Mouse (Mus musculus): Measurements from ENCODE around the gene Macf1. TPM values are rescaled to one million over a fixed set of nuclear protein-coding genes. Genes with fewer than 3 reads are reported as not detected.
"Not testable (repeated sequence)": the region's sequence is repeated elsewhere in the genome, so short reads cannot be mapped to it uniquely, and the experiment has no call there.

Macf1 gene
- polyA plus RNA-seq, 1 experiment from 2014 or later: 71.0 TPM

DNA sequence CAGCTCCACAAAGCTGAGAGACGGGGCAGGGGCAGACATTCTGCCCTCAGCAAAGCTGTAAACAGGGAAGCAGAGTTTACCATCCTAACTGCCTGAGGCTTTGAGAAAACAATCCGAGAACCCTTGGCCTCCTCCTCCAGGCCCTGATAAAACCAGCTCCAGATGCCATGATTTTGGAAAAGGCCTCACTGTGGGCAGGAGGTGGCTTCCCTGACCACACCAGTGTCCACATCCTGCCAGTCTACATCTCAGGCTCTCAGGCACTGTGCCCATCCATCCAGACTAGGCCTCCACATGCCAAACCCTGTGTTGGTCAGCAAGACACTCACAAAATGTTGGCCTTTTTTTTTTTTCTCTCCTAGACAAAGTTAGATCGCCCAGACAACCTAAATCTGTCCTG is 350.0 kb downstream of the Macf1 start:
- no peaks in the 10 kb centered on the region for H3K4me1 ChIP-seq (ENCODE audit: control insufficient read depth, insufficient read depth, low read length)
- WGBS: 52% methylated on average over 3 of the region's 3 CpGs
- H3K9ac ChIP-seq (ENCODE audit: low read length): no peak overlapping the region
- H3K27ac ChIP-seq (replicated peaks; ENCODE audit: low read depth, low read length): no peak overlapping the region
- no peak overlapping the region for H3K4me2 ChIP-seq (ENCODE audit: low read depth, severe bottlenecking)
- no peak for DNase-seq (ENCODE audit: low spot score)
- no peaks in the 10 kb centered on the region for H3K36me3 ChIP-seq (ENCODE audit: control insufficient read depth, insufficient read depth, low read length)
- H3K9me3 ChIP-seq (ENCODE audit: control insufficient read depth, low read length): no peaks in the 10 kb centered on the region
- ATAC-seq (ENCODE audit: insufficient number of reproducible peaks, low FRiP score, low TSS enrichment, low read depth): no peak
- no peak overlapping the region for H3K4me3 ChIP-seq (ENCODE audit: low read depth, low read length)
- no peaks in the 10 kb centered on the region for H3K27me3 ChIP-seq (ENCODE audit: control insufficient read depth, insufficient read depth, low read length)

DNA sequence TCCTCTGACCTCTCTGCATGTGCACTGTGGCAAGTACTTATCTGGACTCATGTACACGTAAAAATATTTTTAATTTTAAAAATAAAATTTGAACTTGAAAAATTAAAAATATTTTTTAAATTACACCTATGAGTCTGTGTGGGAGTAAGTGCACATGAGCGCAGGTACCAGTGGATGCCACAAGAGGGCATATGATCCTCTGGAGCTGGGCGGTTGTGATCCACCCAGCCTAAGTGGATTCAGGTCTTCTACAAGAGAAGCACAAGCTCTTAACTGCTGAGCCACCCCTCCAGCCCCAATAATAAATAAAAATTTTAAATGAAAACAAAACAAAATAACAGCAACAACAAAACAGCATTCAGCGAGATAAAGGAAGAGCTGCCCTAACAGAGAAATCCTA is 351.0 kb downstream of the Macf1 start:
- Histone ChIP-seq H3K27ac (replicated peaks; ENCODE audit: low read depth, low read length) (no peak overlapping the region), H3K27me3 (ENCODE audit: control insufficient read depth, insufficient read depth, low read length) (no peaks in the 10 kb centered on the region), H3K9ac (ENCODE audit: low read length) (no peak overlapping the region), H3K4me2 (ENCODE audit: low read depth, severe bottlenecking) (no peak overlapping the region), H3K4me1 (ENCODE audit: control insufficient read depth, insufficient read depth, low read length) (no peaks in the 10 kb centered on the region), H3K9me3 (ENCODE audit: control insufficient read depth, low read length) (no peaks in the 10 kb centered on the region), H3K36me3 (ENCODE audit: control insufficient read depth, insufficient read depth, low read length) (no peaks in the 10 kb centered on the region), H3K4me3 (ENCODE audit: low read depth, low read length) (no peak overlapping the region)
- no peak for DNase-seq (ENCODE audit: low spot score)
- no peak for ATAC-seq (ENCODE audit: insufficient number of reproducible peaks, low FRiP score, low TSS enrichment, low read depth)
- 96% methylated on average over 4 of the region's 4 CpGs for WGBS

DNA sequence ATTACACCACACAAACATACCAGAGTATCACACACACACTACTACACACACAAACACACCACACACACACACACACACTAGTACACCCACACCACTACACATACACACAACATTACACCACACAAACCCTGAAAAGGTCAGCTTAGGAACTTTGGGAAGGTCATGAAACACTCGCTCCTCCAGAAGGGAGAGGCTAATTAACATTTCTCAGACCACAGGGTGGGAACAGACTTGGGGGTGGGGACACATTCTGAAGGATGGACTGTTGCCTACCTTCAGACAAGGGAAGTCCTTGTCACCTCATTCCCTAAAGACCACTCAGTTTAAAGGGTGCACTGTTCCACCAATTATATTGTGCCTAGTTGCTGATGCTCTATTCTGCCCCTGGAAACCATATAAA is 352.2 kb downstream of the Macf1 start:
- WGBS: 78% methylated on average over 1 of the region's 1 CpGs
- H3K9ac ChIP-seq (ENCODE audit: low read length); H3K27me3 ChIP-seq (ENCODE audit: control insufficient read depth, insufficient read depth, low read length); H3K4me3 ChIP-seq (ENCODE audit: low read depth, low read length); H3K27ac ChIP-seq (replicated peaks; ENCODE audit: low read depth, low read length); H3K9me3 ChIP-seq (ENCODE audit: control insufficient read depth, low read length); H3K4me2 ChIP-seq (ENCODE audit: low read depth, severe bottlenecking); DNase-seq (ENCODE audit: low spot score); H3K36me3 ChIP-seq (ENCODE audit: control insufficient read depth, insufficient read depth, low read length); ATAC-seq (ENCODE audit: insufficient number of reproducible peaks, low FRiP score, low TSS enrichment, low read depth); H3K4me1 ChIP-seq (ENCODE audit: control insufficient read depth, insufficient read depth, low read length): not testable (repeated sequence)

DNA sequence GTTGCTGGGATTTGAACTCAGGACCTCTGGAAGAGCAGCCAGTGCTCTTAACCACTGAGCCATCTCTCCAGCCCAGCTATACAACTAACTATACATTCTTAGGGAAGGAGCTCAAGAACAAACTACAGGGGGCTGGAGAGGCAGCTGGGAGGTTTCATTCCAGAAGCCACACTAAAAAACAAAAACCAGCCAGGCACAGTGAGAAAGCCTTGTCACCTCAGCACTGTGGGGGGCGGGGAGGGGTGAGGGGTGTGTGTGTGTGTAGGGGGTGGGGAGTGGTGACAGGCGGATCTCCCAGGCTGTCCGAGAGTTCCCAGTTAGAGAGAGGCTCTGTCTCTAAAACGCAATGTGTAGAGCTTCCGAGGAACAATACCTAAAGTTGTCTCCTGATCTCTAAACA is 352.8 kb downstream of the Macf1 start:
- no peak overlapping the region for H3K4me2 ChIP-seq (ENCODE audit: low read depth, severe bottlenecking)
- H3K27ac ChIP-seq (replicated peaks; ENCODE audit: low read depth, low read length): no peak overlapping the region
- 69% methylated on average over 5 of the region's 5 CpGs for WGBS
- ATAC-seq (ENCODE audit: insufficient number of reproducible peaks, low FRiP score, low TSS enrichment, low read depth) (no peak), DNase-seq (ENCODE audit: low spot score) (no peak)
- no peaks in the 10 kb centered on the region for H3K9me3 ChIP-seq (ENCODE audit: control insufficient read depth, low read length)
- H3K9ac ChIP-seq (ENCODE audit: low read length): no peak overlapping the region
- no peak overlapping the region for H3K4me3 ChIP-seq (ENCODE audit: low read depth, low read length)
- H3K27me3 ChIP-seq (ENCODE audit: control insufficient read depth, insufficient read depth, low read length): no peaks in the 10 kb centered on the region
- H3K4me1 ChIP-seq (ENCODE audit: control insufficient read depth, insufficient read depth, low read length): no peaks in the 10 kb centered on the region
- H3K36me3 ChIP-seq (ENCODE audit: control insufficient read depth, insufficient read depth, low read length): no peaks in the 10 kb centered on the region

DNA sequence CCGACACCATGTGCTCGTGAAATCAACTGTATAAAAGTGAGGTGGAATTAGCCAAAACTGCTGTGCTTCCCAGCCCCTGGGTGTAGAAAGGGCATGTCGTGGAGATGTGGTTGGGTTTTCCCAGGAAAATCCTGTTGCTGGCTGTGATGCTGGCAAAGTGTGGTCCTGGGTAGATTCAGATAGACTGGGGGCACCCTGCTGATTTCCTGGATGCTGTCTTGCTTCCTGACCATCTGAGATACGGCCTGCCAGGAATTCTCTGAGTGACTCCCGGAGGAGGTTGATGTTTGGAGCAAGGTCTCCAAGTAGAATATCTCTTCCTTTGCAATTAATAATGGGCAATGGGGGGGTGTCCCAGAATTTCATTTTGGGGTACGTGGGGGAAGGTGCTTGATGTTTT is 355.2 kb downstream of the Macf1 start:
- Histone ChIP-seq H3K4me2 (ENCODE audit: low read depth, severe bottlenecking) (no peak overlapping the region), H3K36me3 (ENCODE audit: control insufficient read depth, insufficient read depth, low read length) (no peaks in the 10 kb centered on the region), H3K27me3 (ENCODE audit: control insufficient read depth, insufficient read depth, low read length) (no peaks in the 10 kb centered on the region), H3K4me3 (ENCODE audit: low read depth, low read length) (no peak overlapping the region), H3K9ac (ENCODE audit: low read length) (no peak overlapping the region), H3K9me3 (ENCODE audit: control insufficient read depth, low read length) (no peaks in the 10 kb centered on the region), H3K4me1 (ENCODE audit: control insufficient read depth, insufficient read depth, low read length) (no peaks in the 10 kb centered on the region), H3K27ac (replicated peaks; ENCODE audit: low read depth, low read length) (no peak overlapping the region)
- ATAC-seq (ENCODE audit: insufficient number of reproducible peaks, low FRiP score, low TSS enrichment, low read depth) (no peak), DNase-seq (ENCODE audit: low spot score) (no peak)
- WGBS: 73% methylated on average over 6 of the region's 6 CpGs

DNA sequence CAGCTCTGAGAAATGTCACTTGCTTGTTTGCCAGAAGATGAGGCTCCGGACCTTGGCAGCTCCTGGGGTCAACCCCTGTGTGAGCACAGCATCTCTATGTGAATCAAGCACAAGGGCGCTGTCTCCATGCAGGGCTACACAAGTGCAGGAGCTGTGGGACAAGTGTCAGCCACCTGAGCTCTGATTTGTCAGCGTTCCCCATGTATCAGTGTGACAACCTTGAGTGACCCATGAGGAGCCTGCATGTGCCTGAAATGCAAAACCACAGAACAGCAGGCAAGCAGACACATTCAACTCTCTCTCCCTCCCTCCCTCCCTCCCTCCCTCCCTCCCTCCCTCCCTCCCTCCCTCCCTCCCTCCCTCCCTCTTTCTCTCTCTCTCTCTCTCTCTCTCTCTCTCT is 356.5 kb downstream of the Macf1 start:
- no peak overlapping the region for H3K9ac ChIP-seq (ENCODE audit: low read length)
- H3K36me3 ChIP-seq (ENCODE audit: control insufficient read depth, insufficient read depth, low read length): no peaks in the 10 kb centered on the region
- H3K27me3 ChIP-seq (ENCODE audit: control insufficient read depth, insufficient read depth, low read length): peaks cover 7% of the 10 kb centered on the region
- H3K4me3 ChIP-seq (ENCODE audit: low read depth, low read length): no peak overlapping the region
- H3K27ac ChIP-seq (replicated peaks; ENCODE audit: low read depth, low read length): no peak overlapping the region
- WGBS: 55% methylated on average over 3 of the region's 3 CpGs
- DNase-seq (ENCODE audit: low spot score): no peak
- no peaks in the 10 kb centered on the region for H3K4me1 ChIP-seq (ENCODE audit: control insufficient read depth, insufficient read depth, low read length)
- ATAC-seq (ENCODE audit: insufficient number of reproducible peaks, low FRiP score, low TSS enrichment, low read depth): no peak
- no peaks in the 10 kb centered on the region for H3K9me3 ChIP-seq (ENCODE audit: control insufficient read depth, low read length)
- H3K4me2 ChIP-seq (ENCODE audit: low read depth, severe bottlenecking): no peak overlapping the region

DNA sequence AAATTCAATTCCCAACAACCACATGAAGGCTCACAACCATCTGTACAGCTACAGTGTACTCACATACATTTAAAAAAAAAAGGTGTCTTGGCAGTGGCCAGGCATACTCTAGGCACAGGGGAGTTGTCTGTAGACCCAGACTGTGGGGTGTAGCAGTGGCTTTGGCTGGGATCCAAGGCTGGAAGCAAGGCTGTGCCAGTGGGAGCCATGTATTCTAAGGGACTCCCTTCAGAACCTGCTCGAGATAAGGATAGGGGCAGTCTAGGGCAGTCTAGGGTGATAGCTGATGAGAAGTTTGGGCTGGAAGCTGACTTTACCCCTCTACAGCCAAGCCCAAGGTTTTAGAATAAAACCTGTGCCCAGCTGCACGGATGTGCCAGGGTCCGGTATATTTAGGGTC is 358.1 kb downstream of the Macf1 start:
- 82% methylated on average over 3 of the region's 3 CpGs for WGBS
- Histone ChIP-seq H3K9me3 (ENCODE audit: control insufficient read depth, low read length) (no peaks in the 10 kb centered on the region), H3K27ac (replicated peaks; ENCODE audit: low read depth, low read length) (no peak overlapping the region), H3K4me2 (ENCODE audit: low read depth, severe bottlenecking) (no peak overlapping the region), H3K4me3 (ENCODE audit: low read depth, low read length) (no peak overlapping the region), H3K27me3 (ENCODE audit: control insufficient read depth, insufficient read depth, low read length) (peaks cover 8% of the 10 kb centered on the region), H3K9ac (ENCODE audit: low read length) (no peak overlapping the region), H3K36me3 (ENCODE audit: control insufficient read depth, insufficient read depth, low read length) (no peaks in the 10 kb centered on the region), H3K4me1 (ENCODE audit: control insufficient read depth, insufficient read depth, low read length) (no peaks in the 10 kb centered on the region)
- ATAC-seq (ENCODE audit: insufficient number of reproducible peaks, low FRiP score, low TSS enrichment, low read depth) (no peak), DNase-seq (ENCODE audit: low spot score) (no peak)

DNA sequence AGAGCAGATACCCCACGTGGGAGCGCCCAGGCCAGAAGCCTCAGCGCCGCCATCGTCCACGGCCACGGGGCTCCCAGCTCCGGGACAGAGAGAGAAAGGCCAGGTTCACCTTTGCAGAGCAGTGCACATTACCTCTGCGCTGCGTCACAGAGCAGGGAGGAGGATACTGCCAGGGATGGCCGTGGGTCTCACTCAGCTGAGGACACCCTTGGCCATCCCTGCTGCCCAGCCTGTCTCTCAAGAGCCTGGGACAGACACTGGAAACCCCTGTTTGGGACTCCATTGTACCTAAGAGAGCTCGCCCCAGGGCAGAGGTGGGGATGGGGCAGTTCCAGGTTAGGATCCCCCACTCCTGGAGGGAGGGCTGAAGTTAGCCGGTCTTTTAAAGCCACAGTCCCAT is 360.6 kb downstream of the Macf1 start, which contains the start of gene Oxct2a:
Gene Oxct2a (minus strand): TSS at position 101 of the 400 bp plus-strand sequence.
- ATAC-seq (ENCODE audit: insufficient number of reproducible peaks, low FRiP score, low TSS enrichment, low read depth): no peak
- no peak within 1 kb of the TSS for H3K9ac ChIP-seq (ENCODE audit: low read length)
- H3K36me3 ChIP-seq (ENCODE audit: control insufficient read depth, insufficient read depth, low read length): no peaks in the 10 kb centered on the region
- DNase-seq (ENCODE audit: low spot score): no peak
- no peaks in the 10 kb centered on the region for H3K4me1 ChIP-seq (ENCODE audit: control insufficient read depth, insufficient read depth, low read length)
- WGBS: 9% methylated on average over 13 of the region's 13 CpGs
- H3K9me3 ChIP-seq (ENCODE audit: control insufficient read depth, low read length): no peaks in the 10 kb centered on the region
- peak within 1 kb of the TSS; percentile 37 for H3K4me2 ChIP-seq (ENCODE audit: low read depth, severe bottlenecking)
- H3K27me3 ChIP-seq (ENCODE audit: control insufficient read depth, insufficient read depth, low read length): peaks cover 8% of the 10 kb centered on the region
- no peak within 1 kb of the TSS for H3K27ac ChIP-seq (replicated peaks; ENCODE audit: low read depth, low read length)
- H3K4me3 ChIP-seq (ENCODE audit: low read depth, low read length): peak within 1 kb of the TSS; percentile 10; the same call in 1 of the 2 replicates

DNA sequence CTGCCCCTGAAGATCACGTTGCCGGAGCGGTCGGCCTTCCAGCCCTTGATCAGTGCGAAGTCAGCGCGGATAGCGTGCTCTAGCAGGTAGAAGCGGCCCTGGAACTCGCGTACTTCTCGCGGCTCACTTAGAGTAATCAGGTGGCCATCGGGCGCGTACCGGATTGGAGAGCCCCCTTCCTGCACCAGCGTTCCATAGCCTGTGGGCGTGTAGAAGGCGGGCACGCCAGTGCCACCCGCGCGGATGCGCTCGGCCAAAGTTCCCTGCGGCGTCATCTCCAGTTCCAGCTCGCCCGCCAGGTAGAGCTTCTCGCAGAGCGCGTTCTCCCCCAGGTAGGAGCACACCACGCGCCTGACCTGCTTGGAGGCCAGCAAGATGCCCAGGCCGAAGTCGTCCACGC is 361.2 kb downstream of the Macf1 start:
- H3K4me3 ChIP-seq (ENCODE audit: low read depth, low read length): peak overlapping the region; percentile 10; the same call in 1 of the 2 replicates

More for the DNA sequence above, 361.2 kb downstream of the Macf1 start:
- DNase-seq (ENCODE audit: low spot score): peak; percentile 37
- H3K4me1 ChIP-seq (ENCODE audit: control insufficient read depth, insufficient read depth, low read length); H3K9me3 ChIP-seq (ENCODE audit: control insufficient read depth, low read length); H3K27me3 ChIP-seq (ENCODE audit: control insufficient read depth, insufficient read depth, low read length); H3K9ac ChIP-seq (ENCODE audit: low read length); H3K36me3 ChIP-seq (ENCODE audit: control insufficient read depth, insufficient read depth, low read length); H3K27ac ChIP-seq (replicated peaks; ENCODE audit: low read depth, low read length); ATAC-seq (ENCODE audit: insufficient number of reproducible peaks, low FRiP score, low TSS enrichment, low read depth): not testable (repeated sequence)
- H3K4me2 ChIP-seq (ENCODE audit: low read depth, severe bottlenecking): peak overlapping the region; percentile 37
- 14% methylated on average over 22 of the region's 38 CpGs for WGBS
